In genomic region chr10:81252424-81253419, GRCm38 (mm10) we compare ENCODE assay signal across 8 mouse cellular contexts. TPM values are rescaled to one million over a fixed set of nuclear protein-coding genes. Genes with fewer than 3 reads are reported as not detected.
DNase-seq lines count a peak whose midpoint lies in the region; ATAC-seq and TF ChIP-seq lines count a peak whose summit lies in the region.

Gene Matk (plus strand): TSS chr10:81252935.

- WGBS in heart, embryonic 13.5 days: 14% methylated on average over 43 of the region's 44 CpGs
- 12% methylated on average over 43 of the region's 44 CpGs for WGBS in midbrain, embryonic 10.5 days

- H3K9ac ChIP-seq in heart, embryonic 13.5 days: peak within 1 kb of the TSS; percentile 14; the same call in 1 of the 2 replicates

- peak within 1 kb of the TSS; percentile 28 for H3K4me2 ChIP-seq in heart, embryonic 13.5 days

- no peak for DNase-seq in heart, adult 9 months (ENCODE audit: low spot score in 2 of 2)
- peak; percentile 65 for DNase-seq in cerebellum, adult 8-10 months
- DNase-seq in frontal cortex, postnatal 14 days (ENCODE audit: low spot score in 2 of 2): peak; percentile 81 to 83
- DNase-seq in layer of hippocampus, adult 2 months (ENCODE audit: low spot score in 2 of 2): peak; percentile 90 to 92
- DNase-seq in midbrain, embryonic 10.5 days (ENCODE audit: low spot score): peak; percentile 68
- DNase-seq in right cerebral cortex, postnatal 4 days: peak; percentile 78
- DNase-seq in urinary bladder, postnatal 36 days (ENCODE audit: low spot score in 2 of 2): no peak

- H3K27me3 ChIP-seq in heart, embryonic 13.5 days (replicated peaks): peaks cover 78% of the 10 kb centered on the region
- peaks cover 99% of the 10 kb centered on the region for H3K27me3 ChIP-seq in midbrain, embryonic 10.5 days (ENCODE audit: low read depth, poor library complexity, severe bottlenecking)

- TF ChIP-seq CTCF in layer of hippocampus, adult 2 months (conservative IDR thresholded peaks at IDR 0.05): peak; percentile 50

- H3K27ac ChIP-seq in heart, embryonic 13.5 days (replicated peaks): no peak within 1 kb of the TSS
- H3K27ac ChIP-seq in layer of hippocampus, adult 2 months: peak within 1 kb of the TSS; percentile 100
- peak within 1 kb of the TSS; percentile 40; the same call in 1 of the 2 replicates for H3K27ac ChIP-seq in midbrain, embryonic 10.5 days (replicated peaks)

- peaks cover 16% of the 10 kb centered on the region for H3K4me1 ChIP-seq in heart, embryonic 13.5 days
- peaks cover 34% of the 10 kb centered on the region for H3K4me1 ChIP-seq in midbrain, embryonic 10.5 days

- H3K4me3 ChIP-seq in heart, embryonic 13.5 days: peak within 1 kb of the TSS; percentile 8; the same call in 1 of the 2 replicates
- H3K4me3 ChIP-seq in layer of hippocampus, adult 2 months: peak within 1 kb of the TSS; percentile 56
- peak within 1 kb of the TSS; percentile 40 for H3K4me3 ChIP-seq in midbrain, embryonic 10.5 days

- H3K9me3 ChIP-seq in heart, embryonic 13.5 days: no peaks in the 10 kb centered on the region
- no peaks in the 10 kb centered on the region for H3K9me3 ChIP-seq in midbrain, embryonic 10.5 days (replicated peaks)

- H3K36me3 ChIP-seq in heart, embryonic 13.5 days: no peaks in the 10 kb centered on the region
- no peaks in the 10 kb centered on the region; the same call in 1 of the 2 replicates for H3K36me3 ChIP-seq in midbrain, embryonic 10.5 days

- no peak for ATAC-seq in heart, embryonic 13.5 days (ENCODE audit: extremely low read depth, insufficient number of reproducible peaks, low FRiP score, low TSS enrichment)

RNA-seq across cellular contexts. Expression of gene Matk, which starts in this region (rescaled TPM):
- polyA plus RNA-seq in heart, embryonic 13.5 days (2015; fragmentation: Nextera tagmentation; extraction: Ambion mirVana): 1.6 and 1.9 TPM in 2 replicates
- 100 to 1,000 TPM; 260 to 267 TPM for total RNA-seq in layer of hippocampus, adult 2 months (2021)
- polyA plus RNA-seq in midbrain, embryonic 10.5 days (2016; fragmentation: Nextera tagmentation; extraction: Ambion mirVana): 3.7 and 4.2 TPM in 2 replicates

Comparison
In these comparisons a context has a peak if more than half of its experiments do, and no peak if none do; other contexts are left out.
1. DNase-seq: peak in cerebellum, adult 8-10 months (single experiment), frontal cortex, postnatal 14 days (2 of 2), layer of hippocampus, adult 2 months (2 of 2), midbrain, embryonic 10.5 days (single experiment) and right cerebral cortex, postnatal 4 days (single experiment); none in heart, adult 9 months (0 of 2) and urinary bladder, postnatal 36 days (0 of 2).
2. Peak in every context shown above with its lines, with median percentiles within 50 percentile points of each other: H3K4me3 ChIP-seq.